Mouse (Mus musculus): Measurements from ENCODE around the gene Asb6.

GRCm38 (mm10) chr2:30829315-30829714 is 818 bp downstream of the Asb6 start:
- no peak for TF ChIP-seq POLR2A (IDR thresholded peaks at IDR 0.05; ENCODE audit: control insufficient read depth, extremely low read depth, insufficient read depth, low read length, poor library complexity)
- TF ChIP-seq CTCF (IDR thresholded peaks at IDR 0.05; ENCODE audit: borderline replicate concordance, control insufficient read depth, extremely low read depth, insufficient read depth, low read length, poor library complexity): peak; percentile 54; the same call in 1 of the 2 replicates

Measured in thymus, adult 2 months (tissue).